Mouse (Mus musculus) midbrain, embryonic 10.5 days (tissue): ENCODE results near the gene Akap6. TPM values are rescaled to one million over a fixed set of nuclear protein-coding genes. Genes with fewer than 3 reads are reported as not detected.

Source experiments
- DNase-seq: peaks from one replicate; pipeline ENCODE4 v3.0.0-alpha.2; 2017; ENCODE audit warnings: low spot score
- H3K27ac ChIP-seq: fragments of 300-500 bp; sonication (generic); replicated peaks from 2 replicates; pipeline ENCODE4 v1.5.1; 2016; ENCODE audit warnings: mild to moderate bottlenecking
- H3K27me3 ChIP-seq: fragments of 300-500 bp; sonication (generic); 2 replicates; pipeline ENCODE4 v1.6.1; 2016; ENCODE audit warnings: low read depth, mild to moderate bottlenecking; ENCODE audit not compliant: poor library complexity, severe bottlenecking
- H3K36me3 ChIP-seq: fragments of 300-500 bp; sonication (generic); 2 replicates; pipeline ENCODE4 v1.6.1; 2016; ENCODE audit warnings: mild to moderate bottlenecking, moderate library complexity
- H3K4me1 ChIP-seq: fragments of 300-500 bp; sonication (generic); 2 replicates; pipeline ENCODE4 v1.6.1; 2016
- H3K4me3 ChIP-seq: fragments of 300-500 bp; sonication (generic); 2 replicates; pipeline ENCODE4 v1.5.1; 2016; ENCODE audit warnings: mild to moderate bottlenecking, moderate library complexity
- H3K9me3 ChIP-seq: fragments of 300-500 bp; sonication (generic); replicated peaks from 2 replicates; pipeline ENCODE4 v1.6.1; 2016; ENCODE audit warnings: mild to moderate bottlenecking
- WGBS: fragments of 180-500 bp; shearing (Covaris S2); methylation state at CpG from one replicate; pipeline ENCODE4 v1.1.7; 2016; 5-methylcytosine and 5-hydroxymethylcytosine counted together
- polyA plus RNA-seq: library from polyadenylated mRNA; unstranded; fragments of >200 nt; fragmentation: Nextera tagmentation; extraction: Ambion mirVana; gene quantifications from 2 replicates; pipeline ENCODE4 v1.2.1, GENCODE M21; 2016

The Akap6 gene
- polyA plus RNA-seq, 1 experiment from 2014 or later: 7.7 TPM

- Histone ChIP-seq H3K4me1 (peaks cover 29% of the 10 kb centered on the region), H3K9me3 (no peaks in the 10 kb centered on the region), H3K27ac (no peak overlapping the region), H3K27me3 (no peaks in the 10 kb centered on the region), H3K4me3 (no peak overlapping the region), H3K36me3 (no peaks in the 10 kb centered on the region)
- DNase-seq: no peak
- 87% methylated on average over 4 of the region's 4 CpGs for WGBS
Observed at GRCm38 (mm10) chr12:52847020-52847419, 147.8 kb downstream of the Akap6 start.

DNA sequence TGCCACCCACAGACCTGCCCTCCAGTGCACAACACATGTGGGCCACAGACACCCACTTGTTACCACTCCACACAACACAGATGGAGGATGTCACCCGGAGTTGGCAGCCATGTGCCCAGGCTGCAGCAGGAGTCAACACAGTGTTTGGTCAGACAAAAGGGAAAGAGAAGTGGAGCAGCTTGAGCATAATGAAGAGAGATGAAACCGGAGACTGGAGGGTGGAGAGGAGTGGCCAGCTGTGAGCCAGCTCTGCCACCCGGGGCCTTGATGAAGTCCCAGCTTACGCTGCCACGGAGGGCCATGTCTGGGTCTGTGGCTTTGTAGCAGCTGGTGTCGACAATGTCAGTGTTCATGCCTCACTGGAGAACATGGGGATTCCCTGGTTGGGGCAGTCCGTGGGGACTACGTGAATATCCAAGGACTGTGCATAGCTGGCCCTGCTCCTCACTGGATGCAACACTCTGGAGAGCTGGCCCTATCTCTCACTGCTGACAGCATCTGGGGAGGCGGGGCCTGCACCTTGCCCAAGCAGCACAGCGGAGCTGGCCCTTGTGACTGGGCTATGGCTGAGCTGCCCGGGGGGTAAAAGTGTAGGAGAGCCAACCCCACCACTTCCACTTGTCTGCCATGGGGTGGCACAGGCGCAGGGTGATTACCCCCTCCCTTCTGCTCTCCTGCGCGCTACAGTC is 148.8 kb downstream of the Akap6 start:
- Histone ChIP-seq H3K27ac (peak overlapping the region; percentile 77), H3K4me1 (peaks cover 29% of the 10 kb centered on the region), H3K9me3 (no peaks in the 10 kb centered on the region), H3K36me3 (no peaks in the 10 kb centered on the region), H3K4me3 (no peak overlapping the region), H3K27me3 (no peaks in the 10 kb centered on the region)
- DNase-seq: no peak
- WGBS: 65% methylated on average over 14 of the region's 14 CpGs

GRCm38 (mm10) chr12:52848519-52848855 is 149.3 kb downstream of the Akap6 start:
- no peaks in the 10 kb centered on the region for H3K27me3 ChIP-seq
- 66% methylated on average over 6 of the region's 7 CpGs for WGBS
- H3K36me3 ChIP-seq: no peaks in the 10 kb centered on the region
- peaks cover 29% of the 10 kb centered on the region for H3K4me1 ChIP-seq
- no peak for DNase-seq
- H3K27ac ChIP-seq: peak overlapping the region; percentile 77
- H3K9me3 ChIP-seq: no peaks in the 10 kb centered on the region
- H3K4me3 ChIP-seq: no peak overlapping the region

GRCm38 (mm10) chr12:52849297-52849696 is 150.1 kb downstream of the Akap6 start:
- Histone ChIP-seq H3K36me3 (no peaks in the 10 kb centered on the region), H3K27me3 (no peaks in the 10 kb centered on the region), H3K27ac (no peak overlapping the region), H3K9me3 (no peaks in the 10 kb centered on the region), H3K4me1 (peaks cover 29% of the 10 kb centered on the region), H3K4me3 (no peak overlapping the region)
- WGBS: 86% methylated on average over 4 of the region's 4 CpGs
- DNase-seq: no peak

DNA sequence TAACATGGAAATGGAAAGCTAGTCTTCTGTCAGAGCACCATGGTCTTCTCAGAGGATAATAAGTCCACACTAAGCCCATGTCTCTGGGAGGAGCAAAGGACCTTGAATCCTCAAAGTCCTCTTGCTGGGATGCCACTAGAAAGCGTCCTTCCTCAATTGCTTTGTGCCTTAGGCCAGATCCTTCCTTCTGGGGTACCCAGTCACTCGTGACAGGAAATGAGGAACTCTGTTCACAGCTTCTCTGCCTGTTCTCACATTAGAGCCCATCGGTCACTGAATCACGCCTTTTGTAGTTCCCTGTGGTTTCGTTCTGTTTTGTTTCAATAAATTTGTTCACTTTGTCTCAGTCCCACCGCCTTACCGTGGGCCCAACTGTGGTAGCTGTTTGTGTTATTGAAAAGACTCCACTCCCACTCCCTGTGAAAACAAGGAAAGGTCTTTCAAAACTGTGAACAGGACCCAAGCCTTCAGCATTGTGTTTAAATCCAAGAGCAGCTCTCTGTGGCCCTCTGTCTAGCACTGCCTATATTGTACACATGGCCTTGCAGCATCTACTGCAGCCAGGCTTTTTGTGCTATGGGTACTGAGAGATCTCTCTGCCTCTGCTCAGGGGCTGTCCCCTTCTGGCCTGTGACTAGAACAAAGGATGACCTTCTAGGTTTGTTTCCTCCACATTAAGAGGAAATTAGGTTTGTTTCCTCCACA is 151.3 kb downstream of the Akap6 start:
- Histone ChIP-seq H3K4me3 (no peak overlapping the region), H3K4me1 (peaks cover 29% of the 10 kb centered on the region), H3K27ac (peak overlapping the region; percentile 60; the same call in 1 of the 2 replicates), H3K9me3 (no peaks in the 10 kb centered on the region), H3K27me3 (no peaks in the 10 kb centered on the region), H3K36me3 (no peaks in the 10 kb centered on the region)
- 75% methylated on average over 7 of the region's 7 CpGs for WGBS
- DNase-seq: no peak

- 77% methylated on average over 5 of the region's 5 CpGs for WGBS
- H3K27ac ChIP-seq: peak overlapping the region; percentile 60; the same call in 1 of the 2 replicates
- no peaks in the 10 kb centered on the region for H3K9me3 ChIP-seq
- no peak for DNase-seq
- no peaks in the 10 kb centered on the region for H3K27me3 ChIP-seq
- no peak overlapping the region for H3K4me3 ChIP-seq
- H3K36me3 ChIP-seq: no peaks in the 10 kb centered on the region
- H3K4me1 ChIP-seq: peaks cover 29% of the 10 kb centered on the region
Observed at GRCm38 (mm10) chr12:52851221-52851620, 152.0 kb downstream of the Akap6 start.

GRCm38 (mm10) chr12:52854236-52854679 is 155.1 kb downstream of the Akap6 start:
- Histone ChIP-seq H3K36me3 (no peaks in the 10 kb centered on the region), H3K27me3 (no peaks in the 10 kb centered on the region), H3K4me1 (peaks cover 20% of the 10 kb centered on the region), H3K4me3 (no peak overlapping the region), H3K27ac (no peak overlapping the region; the same call in 1 of the 2 replicates), H3K9me3 (no peaks in the 10 kb centered on the region)
- 86% methylated on average over 7 of the region's 7 CpGs for WGBS
- DNase-seq: no peak

- Histone ChIP-seq H3K4me1 (peaks cover 7% of the 10 kb centered on the region), H3K27me3 (no peaks in the 10 kb centered on the region), H3K9me3 (no peaks in the 10 kb centered on the region), H3K36me3 (no peaks in the 10 kb centered on the region), H3K27ac (no peak overlapping the region), H3K4me3 (no peak overlapping the region)
- 85% methylated on average over 1 of the region's 1 CpGs for WGBS
- DNase-seq: no peak
Observed at GRCm38 (mm10) chr12:52856104-52856503, 156.9 kb downstream of the Akap6 start.

GRCm38 (mm10) chr12:52857306-52857705 is 158.1 kb downstream of the Akap6 start:
- Histone ChIP-seq H3K4me1 (peaks cover 4% of the 10 kb centered on the region; the same call in 1 of the 2 replicates), H3K27me3 (no peaks in the 10 kb centered on the region), H3K9me3 (no peaks in the 10 kb centered on the region), H3K4me3 (no peak overlapping the region), H3K36me3 (no peaks in the 10 kb centered on the region), H3K27ac (no peak overlapping the region)
- 92% methylated on average over 4 of the region's 4 CpGs for WGBS
- no peak for DNase-seq

DNA sequence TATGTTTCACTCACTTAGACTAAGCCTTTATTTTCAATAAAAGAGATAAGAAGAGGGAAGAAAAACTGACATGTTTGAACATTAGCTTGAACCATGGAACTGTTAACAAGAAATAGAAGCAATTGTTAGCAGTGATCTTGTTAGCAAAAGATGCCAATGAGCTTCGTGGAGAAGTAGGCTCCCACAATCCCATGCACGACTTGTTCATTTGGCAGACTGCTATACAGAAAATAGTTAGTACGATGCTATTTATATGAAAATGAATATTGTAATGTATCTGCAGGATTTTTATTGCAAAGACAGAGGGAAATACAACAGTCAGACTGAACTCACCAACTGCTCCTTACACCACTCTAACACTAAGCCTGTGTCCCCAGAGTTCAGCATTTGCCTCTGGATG is 162.7 kb downstream of the Akap6 start:
- peaks cover 15% of the 10 kb centered on the region for H3K36me3 ChIP-seq
- H3K4me3 ChIP-seq: no peak overlapping the region
- peaks cover 11% of the 10 kb centered on the region for H3K9me3 ChIP-seq
- H3K27ac ChIP-seq: no peak overlapping the region
- peaks cover 4% of the 10 kb centered on the region; the same call in 1 of the 2 replicates for H3K4me1 ChIP-seq
- 83% methylated on average over 3 of the region's 3 CpGs for WGBS
- no peaks in the 10 kb centered on the region for H3K27me3 ChIP-seq
- no peak for DNase-seq

DNA sequence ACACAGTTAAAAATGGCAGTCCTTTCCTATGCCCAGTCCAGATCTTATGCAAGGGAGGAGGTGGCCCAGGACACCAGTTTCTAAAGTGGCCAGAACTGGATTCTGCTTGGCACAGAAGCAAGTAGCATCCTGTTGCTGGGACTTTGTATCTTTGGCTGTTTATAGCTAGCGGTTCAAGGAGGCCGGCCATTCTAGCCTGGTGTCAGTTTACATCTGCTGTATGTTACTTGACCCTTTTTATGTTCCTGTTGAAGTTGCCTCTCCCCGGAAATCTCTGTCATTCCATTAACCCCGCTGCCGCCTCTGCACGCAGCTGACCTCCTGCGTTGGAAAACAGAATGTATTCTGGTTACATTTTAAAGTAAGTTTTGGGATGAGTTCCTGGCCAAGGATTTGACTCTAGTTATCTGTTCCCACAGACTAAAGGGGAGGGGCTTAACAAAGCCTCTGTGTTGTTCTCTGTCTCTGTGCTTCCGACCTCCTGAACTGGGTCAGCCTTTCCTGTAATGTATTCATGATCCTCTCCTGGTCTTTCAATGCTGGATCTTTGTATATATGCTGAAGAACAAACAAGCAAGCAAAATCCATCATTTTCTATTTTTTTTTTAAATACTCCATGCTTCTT is 168.9 kb downstream of the Akap6 start:
- Histone ChIP-seq H3K36me3 (peaks cover 15% of the 10 kb centered on the region), H3K4me3 (no peak overlapping the region), H3K27ac (peak overlapping the region; percentile 57; the same call in 1 of the 2 replicates), H3K4me1 (peaks cover 16% of the 10 kb centered on the region), H3K27me3 (no peaks in the 10 kb centered on the region), H3K9me3 (peaks cover 11% of the 10 kb centered on the region)
- WGBS: 53% methylated on average over 8 of the region's 8 CpGs
- DNase-seq: no peak

DNA sequence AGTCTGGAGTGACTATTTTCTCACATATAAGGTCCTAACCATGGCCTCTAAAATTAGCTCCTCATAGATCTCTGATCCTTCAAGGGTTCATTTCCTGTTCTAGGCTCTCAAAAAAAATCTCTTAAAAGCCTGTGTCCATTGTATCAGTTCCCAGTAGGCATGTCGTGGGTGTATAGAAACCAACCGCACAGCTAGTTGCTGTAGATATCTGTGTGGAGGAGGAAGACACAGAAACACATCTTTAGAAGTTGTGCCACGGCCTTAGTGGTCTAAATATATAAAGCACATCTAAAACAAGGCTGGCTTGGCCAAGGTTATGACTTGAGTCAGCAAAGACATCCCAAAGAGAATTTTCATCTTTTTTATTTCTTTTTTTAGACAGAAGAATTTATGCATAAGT is 172.4 kb downstream of the Akap6 start:
- H3K9me3 ChIP-seq: peaks cover 2% of the 10 kb centered on the region; the same call in 1 of the 2 replicates
- 89% methylated on average over 3 of the region's 3 CpGs for WGBS
- H3K27ac ChIP-seq: no peak overlapping the region
- H3K4me3 ChIP-seq: no peak overlapping the region
- peaks cover 20% of the 10 kb centered on the region for H3K4me1 ChIP-seq
- DNase-seq: no peak
- H3K36me3 ChIP-seq: peaks cover 1% of the 10 kb centered on the region; the same call in 1 of the 2 replicates
- no peaks in the 10 kb centered on the region for H3K27me3 ChIP-seq
